Mouse (Mus musculus): ENCODE measurements at regions not wholly inside any gene's neighbourhood (a gene's known extent, or its start where the extent isn't known, plus 50 kb on each side); places are given as distances from the start of the nearest gene placed in this dataset.

DNA sequence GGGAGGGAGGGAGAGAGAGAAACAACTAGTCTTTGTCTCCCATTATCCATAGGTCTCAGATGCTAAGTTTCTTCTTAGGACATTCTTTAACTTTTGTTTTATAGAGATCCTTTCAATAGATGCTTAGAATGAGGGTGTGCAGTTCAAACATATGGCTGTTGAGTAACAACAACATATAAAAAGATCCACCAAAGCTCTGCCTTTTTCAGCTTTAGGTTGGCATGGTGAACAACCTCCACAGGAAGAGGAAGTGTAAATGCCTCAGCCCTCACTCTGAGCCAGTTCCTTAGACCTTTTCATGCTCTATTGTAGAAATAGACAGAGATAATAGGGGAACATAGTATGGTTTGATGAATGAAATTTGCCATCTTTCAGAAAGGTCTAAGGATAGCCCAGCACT, 326.0 kb downstream of the Fam84a start:
- DNase-seq (ENCODE audit: low read depth, low spot score), result no peak

DNA sequence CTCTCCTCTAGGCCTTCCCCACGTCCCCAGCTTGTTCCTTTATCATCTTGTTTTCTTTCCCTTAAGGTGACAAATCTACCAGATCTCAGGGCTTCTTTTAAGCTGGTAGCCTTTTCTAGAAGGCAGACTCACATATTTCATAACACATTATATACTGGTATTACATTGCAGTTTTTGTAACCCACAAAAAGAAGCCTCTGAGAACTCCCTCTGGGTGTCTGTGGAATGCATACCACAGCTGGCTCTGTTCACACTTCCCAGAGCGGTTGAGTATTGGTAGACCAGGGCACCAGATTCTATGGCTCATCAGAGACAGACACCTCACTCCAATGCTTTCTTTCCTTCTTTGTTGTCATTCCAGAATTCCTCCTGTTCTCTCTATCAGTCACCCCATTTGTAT, 336.4 kb downstream of the Fam84a start:
- no peak for DNase-seq (ENCODE audit: low read depth, low spot score)

DNA sequence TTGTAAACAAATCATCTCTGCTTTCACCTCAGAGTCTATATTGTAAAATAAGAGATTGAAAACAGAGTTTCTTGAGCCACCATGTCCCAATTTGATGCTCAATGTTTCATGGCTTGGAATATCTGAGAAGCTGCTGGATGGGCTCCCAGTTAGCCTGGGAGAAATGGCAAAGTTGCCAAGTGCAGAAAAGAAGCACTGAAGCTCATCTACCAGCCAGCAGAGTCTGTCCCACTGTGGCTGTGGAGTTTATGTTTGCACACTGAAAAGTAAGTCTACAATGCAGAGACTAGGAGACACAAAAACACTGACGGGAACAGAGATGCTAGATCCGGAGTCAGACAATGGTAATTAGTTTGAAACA, 341.7 kb downstream of the Fam84a start:
- no peak for DNase-seq (ENCODE audit: low read depth, low spot score)

DNA sequence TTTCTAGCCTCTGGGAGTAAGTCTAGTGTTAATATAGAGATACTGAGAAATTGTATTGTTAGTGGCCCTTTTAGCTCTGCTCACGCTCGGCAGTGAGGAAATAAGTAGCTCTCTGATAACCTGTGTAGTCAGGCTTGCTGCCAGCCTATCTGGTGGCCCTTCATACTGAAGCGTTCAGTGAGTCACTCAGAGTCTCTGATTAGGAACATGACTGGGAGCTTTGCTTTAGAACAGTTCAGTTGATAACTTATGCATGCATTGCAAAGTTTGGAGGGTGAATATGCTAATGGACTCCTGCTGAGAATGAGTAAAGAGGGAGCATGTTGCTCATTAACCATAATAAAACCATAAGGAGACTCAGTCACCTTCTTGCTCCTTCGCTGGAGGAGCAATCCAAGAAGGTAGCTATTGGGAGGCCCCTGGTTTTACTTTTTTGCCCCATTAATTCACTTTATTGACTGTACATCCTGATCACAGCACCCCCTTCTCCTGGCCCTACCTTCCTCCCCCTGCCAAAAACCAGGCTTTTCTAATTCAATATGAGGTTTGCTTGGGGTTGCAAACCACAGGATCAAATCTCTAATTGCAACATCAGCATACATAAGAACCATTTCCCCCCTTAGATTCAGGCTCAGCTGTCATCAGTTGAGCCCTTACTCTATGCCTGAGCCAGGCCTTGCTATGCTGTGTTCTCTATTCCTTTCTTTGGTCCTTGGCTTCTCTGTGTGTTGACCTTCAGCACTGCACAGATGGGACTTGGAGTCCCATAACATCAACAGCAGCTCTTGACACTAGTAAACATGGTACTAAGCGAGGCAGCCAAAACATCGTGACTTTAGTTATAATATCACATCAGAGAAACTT, 342.3 kb downstream of the Fam84a start:
- no peak for DNase-seq (ENCODE audit: low read depth, low spot score)

DNA sequence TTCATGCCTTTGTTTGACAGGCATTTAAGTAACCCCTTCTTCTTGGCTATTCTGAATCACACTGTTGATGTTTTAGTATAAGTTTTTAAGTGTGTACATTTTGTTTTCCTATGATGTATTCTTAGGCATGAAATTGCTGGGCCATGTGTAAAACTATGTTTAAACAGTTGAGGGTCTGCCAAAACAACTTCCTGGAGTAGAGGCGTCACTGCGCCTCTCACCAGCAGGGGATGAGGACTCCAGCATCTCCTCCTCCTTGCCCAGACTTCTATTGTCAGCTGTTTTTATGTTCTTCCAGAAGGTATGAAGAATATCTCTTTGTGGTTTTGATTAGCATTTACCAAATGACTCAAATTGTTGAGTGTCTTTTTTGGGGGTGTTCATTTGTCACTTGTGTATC, 372.1 kb downstream of the Fam84a start:
- DNase-seq (ENCODE audit: low read depth, low spot score), result no peak

DNA sequence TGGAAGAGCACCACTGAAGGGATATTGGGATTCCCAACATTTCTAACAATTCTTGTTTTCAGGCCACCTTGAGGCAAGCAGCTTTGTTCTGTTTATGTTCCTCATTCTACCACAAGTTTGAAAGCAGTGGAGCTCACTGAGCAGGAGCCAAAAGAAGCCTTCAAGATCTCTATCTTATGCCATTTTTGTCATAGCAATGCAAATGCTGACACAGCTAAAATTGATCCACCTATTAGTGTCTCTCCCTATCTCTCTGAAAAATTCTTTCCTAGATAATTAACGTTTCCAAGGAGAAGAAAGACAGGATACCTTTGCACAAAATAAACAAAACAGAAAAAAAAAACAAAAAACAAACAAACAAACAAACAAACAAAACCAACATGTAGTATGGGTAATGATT, 375.2 kb downstream of the Fam84a start:
- DNase-seq (ENCODE audit: low read depth, low spot score), result no peak

DNA sequence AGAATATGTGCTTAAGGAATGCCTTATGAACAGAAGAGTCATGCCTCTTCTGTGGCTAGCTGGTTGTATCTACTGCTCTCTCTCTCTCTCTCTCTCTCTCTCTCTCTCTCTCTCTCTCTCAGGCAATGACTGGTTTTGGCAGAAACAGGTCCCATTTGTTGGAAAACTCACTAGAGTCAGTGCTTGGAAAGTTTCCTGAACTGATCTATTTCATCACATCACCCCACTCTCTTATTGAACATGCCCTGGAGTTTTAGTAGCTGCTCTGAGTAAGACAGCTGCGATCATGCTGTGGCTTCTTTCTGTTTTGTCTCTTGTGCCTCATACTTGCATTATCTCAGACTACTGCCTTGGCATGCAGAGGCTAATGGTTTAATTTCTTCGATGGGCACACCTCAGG, 382.2 kb downstream of the Fam84a start:
- no peak for DNase-seq (ENCODE audit: low read depth, low spot score)

DNA sequence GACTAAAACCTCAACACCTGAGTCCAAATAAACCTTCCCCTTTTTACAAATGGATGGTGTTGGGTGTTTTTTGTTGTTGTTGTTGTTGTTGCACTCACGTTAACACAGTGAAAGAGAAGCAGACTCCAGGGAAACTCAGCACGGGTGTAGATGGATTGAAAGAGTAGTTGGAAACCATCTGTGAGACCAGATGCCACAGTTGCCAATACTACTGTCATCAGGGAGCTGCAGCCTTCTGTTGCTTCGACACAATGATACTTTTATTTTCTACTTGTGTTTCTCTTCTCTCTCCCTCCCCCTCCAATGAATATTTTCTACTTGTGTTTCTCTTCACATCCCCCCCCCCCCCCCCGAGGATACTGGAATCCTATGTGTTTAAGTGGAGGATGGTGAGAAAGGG, 382.7 kb downstream of the Fam84a start:
- no peak for DNase-seq (ENCODE audit: low read depth, low spot score)

DNA sequence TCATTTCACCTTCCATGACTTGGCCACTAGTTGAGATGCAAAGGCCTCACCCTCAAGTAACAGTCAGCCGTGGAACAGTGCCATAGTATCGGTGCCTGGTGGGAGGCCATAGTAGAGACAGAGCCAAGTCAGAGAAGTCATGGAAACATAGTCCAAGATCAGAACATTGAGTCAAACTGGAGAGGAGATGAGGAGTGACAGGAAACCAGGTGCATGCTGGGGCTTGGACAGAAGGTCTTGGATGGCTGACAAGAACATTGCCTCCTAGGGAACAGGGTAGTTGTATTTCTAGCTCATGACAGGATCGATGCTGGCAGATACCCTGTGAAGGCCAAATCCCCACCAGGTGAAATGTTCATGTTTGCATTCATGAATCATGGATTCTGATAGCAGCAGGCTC, 385.4 kb downstream of the Fam84a start:
- DNase-seq (ENCODE audit: low read depth, low spot score), result no peak

DNA sequence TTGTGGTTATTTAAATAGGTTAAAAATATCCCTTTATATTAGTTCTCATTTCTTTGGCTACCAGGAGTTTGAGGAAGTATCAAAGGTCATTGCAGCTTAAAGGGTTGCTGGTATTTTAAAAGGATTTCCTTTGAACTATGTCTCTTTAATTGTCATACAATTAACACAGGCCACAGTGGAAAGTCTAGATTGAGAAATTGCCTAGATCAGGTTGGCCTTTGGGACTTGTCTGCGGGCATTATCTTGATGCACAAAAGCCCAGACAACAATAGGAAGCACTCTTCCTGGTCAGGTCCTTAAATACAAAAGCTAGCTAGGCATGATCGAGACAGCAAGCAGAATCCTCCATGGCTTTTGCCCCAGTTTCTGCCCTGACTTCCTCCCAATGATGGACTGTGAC, 398.0 kb downstream of the Fam84a start:
- DNase-seq (ENCODE audit: low read depth, low spot score), result no peak

DNA sequence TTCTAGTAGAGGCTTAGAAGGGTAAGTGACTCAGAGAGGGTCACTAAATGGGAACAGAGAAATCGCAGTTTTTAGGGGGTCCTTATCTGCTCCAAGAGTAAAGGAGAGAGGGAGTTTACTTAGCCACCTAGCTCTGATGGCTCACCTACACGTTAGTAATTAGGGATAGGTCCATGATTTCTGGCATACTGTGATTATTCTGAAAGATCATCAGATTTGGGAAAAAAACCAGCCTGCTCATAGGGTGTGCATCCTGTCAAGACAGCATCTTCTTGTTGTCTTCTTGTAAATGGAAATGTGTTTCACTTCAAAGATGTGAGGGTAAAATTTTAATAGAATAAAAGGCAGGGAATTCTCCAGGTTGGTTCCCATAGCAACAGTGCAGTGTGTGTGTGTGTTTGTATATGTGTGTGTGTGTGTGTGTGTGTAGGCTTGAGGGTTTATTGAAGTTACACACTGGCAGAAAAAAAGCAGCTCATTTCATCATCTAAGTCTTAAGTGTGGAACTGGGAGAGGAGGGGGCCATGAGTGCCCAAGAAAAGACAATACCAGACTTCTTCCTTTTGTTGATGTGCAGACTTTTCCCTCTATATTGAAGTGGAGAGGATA, 407.4 kb downstream of the Fam84a start:
- no peak for DNase-seq (ENCODE audit: low read depth, low spot score)

DNA sequence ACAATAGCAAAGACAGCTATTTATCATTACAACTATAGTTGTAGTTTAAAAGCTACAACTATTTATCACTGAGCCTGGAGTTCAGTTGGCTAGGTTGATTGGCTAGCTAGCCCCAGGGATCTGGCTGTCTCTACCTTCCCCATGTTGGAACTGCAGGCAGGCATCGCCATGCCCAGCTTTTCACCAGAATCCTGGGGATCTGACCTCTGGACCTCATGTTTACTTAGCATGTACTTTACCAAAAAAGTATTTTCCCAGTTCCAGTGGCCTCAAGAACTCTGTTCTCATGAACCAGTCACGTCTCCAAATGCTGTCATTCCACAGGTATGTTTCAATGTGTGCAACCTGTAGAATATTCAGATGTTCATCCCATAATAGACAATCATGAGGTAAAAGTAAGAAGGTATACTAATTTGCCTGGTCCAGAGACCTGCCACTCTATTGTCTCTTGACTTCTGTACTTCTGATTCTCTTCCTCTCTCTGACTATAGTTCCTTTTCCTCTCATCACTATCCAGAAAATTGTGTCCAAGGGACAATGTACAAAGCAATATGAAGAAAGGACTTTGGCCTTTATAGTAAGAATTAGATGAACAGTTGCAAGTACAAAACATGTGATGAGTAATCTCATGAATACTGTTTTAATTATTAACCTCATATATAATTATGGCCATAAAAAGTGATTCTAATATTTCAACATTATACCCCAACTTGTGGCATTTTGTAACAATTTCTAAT, 421.8 kb downstream of the Fam84a start:
- no peak for DNase-seq (ENCODE audit: low read depth, low spot score)

DNA sequence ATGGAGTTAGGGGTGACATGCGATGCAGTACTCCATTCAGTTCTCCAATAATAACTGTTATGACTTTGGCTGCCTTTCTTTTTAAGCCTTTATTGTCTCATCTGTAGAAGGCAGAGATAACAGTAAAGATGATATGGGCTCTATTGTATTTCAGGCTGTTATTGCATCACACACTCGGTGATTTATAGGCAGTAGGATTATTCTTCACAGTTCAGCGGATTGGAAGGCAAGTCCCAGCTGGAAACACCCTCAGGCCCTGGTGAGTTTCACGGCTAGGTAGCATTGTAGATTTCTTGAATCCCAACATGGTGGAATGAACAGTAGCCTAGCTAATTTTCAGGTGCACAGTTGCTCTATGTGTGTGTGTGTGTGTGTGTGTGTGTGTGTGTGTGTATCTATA, 422.9 kb downstream of the Fam84a start:
- no peak for DNase-seq (ENCODE audit: low read depth, low spot score)

DNA sequence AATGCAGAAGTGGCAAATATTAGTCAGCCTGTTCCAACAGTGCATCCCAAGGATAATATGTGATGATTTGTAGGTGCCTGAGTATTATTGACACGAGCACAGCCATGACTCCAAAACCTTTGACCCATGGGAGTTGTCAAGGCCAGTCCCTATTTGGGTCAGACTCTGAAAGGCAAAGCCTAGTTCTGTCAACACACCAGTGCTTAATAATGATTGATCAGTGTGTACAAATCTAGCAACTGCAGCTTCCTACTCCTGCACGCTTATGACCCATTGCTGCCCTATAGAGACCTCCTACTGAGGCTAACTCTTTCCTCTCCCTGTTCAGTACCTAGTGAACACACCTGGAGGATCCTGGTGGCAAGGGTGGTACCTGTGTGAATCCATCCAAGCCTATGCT, 427.3 kb downstream of the Fam84a start:
- DNase-seq (ENCODE audit: low read depth, low spot score), result no peak

DNA sequence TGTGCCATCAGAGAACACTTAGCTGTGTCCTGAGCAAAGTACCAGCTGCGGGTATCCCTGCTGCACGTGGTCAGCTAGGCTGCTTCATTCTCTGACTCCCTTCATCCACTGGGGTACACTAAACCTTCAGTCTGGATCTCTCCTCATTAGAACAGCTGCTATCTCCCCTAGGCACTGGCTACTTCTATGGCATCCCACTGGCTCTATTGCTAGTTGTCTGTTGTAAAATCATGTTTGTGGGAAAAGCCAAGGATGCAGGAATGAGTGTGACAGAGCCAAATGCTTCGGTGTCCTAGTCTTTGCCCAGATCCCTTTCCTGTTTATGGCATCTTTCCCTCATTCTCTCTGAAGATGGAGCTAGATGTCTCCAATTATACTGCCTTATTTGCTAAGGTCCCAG, 440.9 kb downstream of the Nbas start:
- DNase-seq (ENCODE audit: low read depth, low spot score), result no peak

DNA sequence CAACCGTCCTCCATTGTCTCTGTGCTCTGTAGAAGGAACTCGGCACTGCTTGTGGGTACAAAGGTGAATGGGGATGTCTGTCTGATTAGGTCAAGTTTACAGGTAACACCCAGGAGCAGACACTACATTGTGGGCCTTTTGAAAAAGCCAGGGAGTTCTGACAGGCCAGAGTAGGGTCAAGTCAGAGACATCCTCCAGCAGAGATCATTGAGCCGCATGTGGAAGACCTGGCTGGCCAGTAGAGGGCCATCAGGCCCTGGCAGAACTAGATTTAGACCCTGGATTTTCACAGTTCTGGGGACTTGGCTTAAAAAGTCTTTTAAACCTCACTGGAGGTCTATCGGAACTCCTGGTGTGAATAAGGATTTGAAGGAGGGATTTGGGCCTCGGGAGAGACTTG, 438.8 kb downstream of the Nbas start:
- DNase-seq (ENCODE audit: low read depth, low spot score), result no peak

DNA sequence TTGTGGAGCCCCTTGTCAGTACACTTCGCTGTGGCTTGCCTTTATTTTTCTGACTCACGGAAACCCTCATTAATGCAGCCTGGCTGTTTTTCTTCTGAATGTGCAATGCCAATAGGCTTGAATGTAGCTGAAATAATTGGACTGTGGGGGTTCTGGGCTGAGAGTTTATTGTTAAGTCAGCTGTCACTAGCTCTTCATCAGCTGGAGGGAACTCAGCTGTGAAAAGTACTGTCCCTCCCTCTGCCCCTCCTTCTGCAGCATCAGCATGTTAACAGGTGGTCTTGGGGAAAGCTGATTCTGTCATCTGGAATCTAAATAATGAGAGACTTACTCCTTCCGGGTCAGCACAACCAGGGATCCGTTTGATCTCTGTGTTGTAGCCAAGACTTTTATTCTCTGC, 437.6 kb downstream of the Nbas start:
- no peak for DNase-seq (ENCODE audit: low read depth, low spot score)

DNA sequence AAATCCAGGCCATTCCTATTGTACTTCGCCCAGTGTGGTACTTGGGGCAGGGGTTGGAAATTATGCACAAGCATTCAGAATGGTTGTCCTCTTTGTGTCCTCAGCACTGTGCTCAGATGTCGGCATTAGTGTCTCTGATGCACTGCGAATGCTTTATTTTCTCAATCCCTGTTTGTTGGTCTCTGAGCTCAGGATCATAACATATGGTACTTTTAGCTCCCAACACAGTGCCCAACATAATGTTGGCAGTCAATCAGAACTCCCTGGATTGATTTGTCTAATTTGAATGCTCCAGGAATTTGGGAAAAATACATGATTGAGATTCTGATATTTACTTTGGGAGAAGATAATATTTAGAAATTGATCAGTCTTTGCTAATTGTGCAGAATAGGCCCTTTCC, 434.7 kb downstream of the Nbas start:
- no peak for DNase-seq (ENCODE audit: low read depth, low spot score)

DNA sequence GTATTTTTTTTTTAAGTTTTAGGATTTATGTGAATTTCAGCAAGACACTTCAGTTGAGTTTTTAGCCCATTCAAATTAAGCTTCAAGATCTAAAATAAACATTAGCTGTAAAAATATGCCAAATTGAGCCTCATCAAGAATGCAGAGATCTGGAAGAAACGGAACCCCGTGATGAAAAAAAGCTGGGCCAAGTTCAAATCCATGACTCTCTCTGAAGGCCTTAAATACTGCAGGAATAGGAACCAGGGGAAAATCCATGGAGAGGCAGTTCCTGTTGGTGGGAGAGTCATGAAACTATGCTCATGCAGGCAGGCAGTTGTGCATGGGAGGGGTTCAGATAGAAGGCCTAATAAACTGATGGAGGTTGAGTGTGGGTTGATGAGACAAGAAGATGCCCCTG, 430.9 kb downstream of the Nbas start:
- no peak for DNase-seq (ENCODE audit: low read depth, low spot score)

DNA sequence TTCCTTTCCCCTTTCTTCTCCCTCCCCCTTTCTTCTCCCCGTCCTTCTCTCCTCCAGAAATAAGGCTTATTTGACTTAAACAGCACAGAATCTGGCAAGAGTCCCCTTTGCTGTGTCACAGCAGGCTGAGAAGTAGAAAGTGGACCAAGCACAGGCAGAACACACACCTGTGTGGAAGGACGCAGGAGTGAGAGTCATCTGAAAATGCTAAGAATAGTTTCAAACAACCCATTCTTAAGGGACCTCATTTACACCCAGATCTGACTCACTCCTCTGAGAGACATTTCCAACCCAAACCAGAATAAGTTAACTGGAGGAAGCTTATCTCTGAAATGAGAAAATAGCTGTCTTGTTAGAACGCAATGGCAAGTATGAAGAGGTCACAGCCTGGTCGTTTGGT, 429.9 kb downstream of the Nbas start:
- DNase-seq (ENCODE audit: low read depth, low spot score), result no peak

DNA sequence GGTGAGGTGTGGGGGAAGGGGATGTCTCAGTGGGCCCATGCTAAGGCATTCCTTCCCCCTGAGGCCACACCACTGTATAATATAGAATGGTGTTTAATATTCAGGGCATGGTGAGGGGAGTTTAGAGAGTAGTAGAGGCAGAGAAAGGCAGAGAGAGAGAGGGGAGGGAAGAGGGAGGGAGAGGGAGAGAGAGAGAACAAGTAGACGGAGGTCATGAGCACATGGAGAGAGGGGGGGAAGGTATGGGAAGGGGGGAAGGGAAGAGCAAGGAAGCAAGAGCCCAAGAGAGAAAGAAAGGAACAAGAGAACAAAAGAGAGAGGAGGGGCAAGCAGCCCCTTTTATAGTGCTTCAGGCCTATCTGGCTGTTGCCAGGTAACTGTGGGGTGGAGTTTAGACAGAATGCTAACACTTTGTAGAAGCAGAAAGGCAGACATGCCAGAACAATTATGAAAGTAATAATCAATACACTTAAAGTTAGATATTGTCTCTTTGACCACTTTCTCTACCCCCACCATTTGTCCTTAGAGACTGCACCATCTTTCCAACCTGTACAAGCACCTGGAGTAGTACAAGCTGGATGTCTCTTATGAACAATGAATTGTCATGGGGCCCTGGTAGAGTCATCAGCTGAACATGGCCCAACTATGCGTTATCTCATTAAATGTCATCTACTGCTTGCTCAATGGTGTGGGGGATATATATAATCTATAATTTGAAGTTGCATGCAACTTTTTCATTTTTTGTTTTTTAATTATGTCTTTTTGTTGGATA, 422.6 kb downstream of the Nbas start:
- DNase-seq (ENCODE audit: low read depth, low spot score), result no peak

DNA sequence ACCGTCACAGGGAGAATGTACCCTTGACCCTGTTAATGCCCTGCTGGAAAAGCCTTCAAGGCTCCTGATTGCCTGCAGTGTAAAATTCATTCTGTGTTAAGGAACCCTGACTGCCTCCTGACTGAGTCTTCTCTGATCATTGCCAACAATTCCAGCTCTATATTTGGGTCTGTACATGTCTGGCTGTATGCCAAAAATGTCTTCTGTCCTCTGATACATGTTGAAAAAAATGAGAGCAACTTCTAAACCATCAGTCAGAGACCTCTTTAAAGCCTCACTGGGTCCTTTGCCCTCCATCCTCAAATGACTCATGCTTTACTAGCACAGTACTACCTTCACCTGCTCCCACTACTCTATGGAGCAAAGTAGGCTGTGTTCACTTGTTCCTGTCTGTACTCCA, 408.3 kb downstream of the Nbas start:
- DNase-seq (ENCODE audit: low read depth, low spot score), result no peak

Measured in ES-CJ7 (cell line).